Mouse (Mus musculus) embryonic facial prominence, embryonic 13.5 days (tissue): Measurements from ENCODE around the gene Fcer2a. TPM values are rescaled to one million over a fixed set of nuclear protein-coding genes. Genes with fewer than 3 reads are reported as not detected.

Experiments
- ATAC-seq: fragments of 200-750 bp; cut with Nextera tagmentation; 2 replicates; pipeline ENCODE4 v1.8.0; 2017; ENCODE audit warnings: low read depth; ENCODE audit not compliant: insufficient number of reproducible peaks, insufficient read depth, low FRiP score, low TSS enrichment
- H3K27ac ChIP-seq: fragments of 300-500 bp; sonication (generic); 2 replicates; pipeline ENCODE4 v1.5.1; 2015; ENCODE audit warnings: moderate library complexity, mild to moderate bottlenecking, inconsistent platforms
- H3K27me3 ChIP-seq: fragments of 300-500 bp; sonication (generic); 2 replicates; pipeline ENCODE4 v1.6.1; 2015; ENCODE audit warnings: mild to moderate bottlenecking, inconsistent platforms
- H3K36me3 ChIP-seq: fragments of 300-500 bp; sonication (generic); 2 replicates; pipeline ENCODE4 v1.6.1; 2015; ENCODE audit warnings: mild to moderate bottlenecking, inconsistent platforms
- H3K4me1 ChIP-seq: fragments of 300-500 bp; sonication (generic); 2 replicates; pipeline ENCODE4 v1.6.1; 2015; ENCODE audit warnings: inconsistent platforms
- H3K4me2 ChIP-seq: fragments of 300-500 bp; sonication (generic); 2 replicates; pipeline ENCODE4 v1.6.1; 2015; ENCODE audit warnings: moderate library complexity, mild to moderate bottlenecking, inconsistent platforms
- H3K4me3 ChIP-seq: fragments of 300-500 bp; sonication (generic); 2 replicates; pipeline ENCODE4 v1.5.1; 2015; ENCODE audit warnings: mild to moderate bottlenecking, inconsistent platforms
- H3K9ac ChIP-seq: fragments of 300-500 bp; sonication (generic); 2 replicates; pipeline ENCODE4 v1.6.1; 2015; ENCODE audit warnings: mild to moderate bottlenecking, inconsistent platforms
- H3K9me3 ChIP-seq: fragments of 300-500 bp; sonication (generic); 2 replicates; pipeline ENCODE4 v1.6.1; 2016; ENCODE audit warnings: inconsistent platforms
- WGBS: fragments of 180-500 bp; shearing (Covaris S2); methylation state at CpG from one replicate; pipeline ENCODE4 v1.1.7; 2015; ENCODE audit warnings: mixed read lengths; 5-methylcytosine and 5-hydroxymethylcytosine counted together
- polyA plus RNA-seq: library from polyadenylated mRNA; unstranded; fragments of >200 nt; fragmentation: Nextera tagmentation; extraction: Ambion mirVana; gene quantifications from 2 replicates; pipeline ENCODE4 v1.2.1, GENCODE M21; 2015

Fcer2a gene
- polyA plus RNA-seq, 1 experiment from 2014 or later = 0.27 TPM

DNA sequence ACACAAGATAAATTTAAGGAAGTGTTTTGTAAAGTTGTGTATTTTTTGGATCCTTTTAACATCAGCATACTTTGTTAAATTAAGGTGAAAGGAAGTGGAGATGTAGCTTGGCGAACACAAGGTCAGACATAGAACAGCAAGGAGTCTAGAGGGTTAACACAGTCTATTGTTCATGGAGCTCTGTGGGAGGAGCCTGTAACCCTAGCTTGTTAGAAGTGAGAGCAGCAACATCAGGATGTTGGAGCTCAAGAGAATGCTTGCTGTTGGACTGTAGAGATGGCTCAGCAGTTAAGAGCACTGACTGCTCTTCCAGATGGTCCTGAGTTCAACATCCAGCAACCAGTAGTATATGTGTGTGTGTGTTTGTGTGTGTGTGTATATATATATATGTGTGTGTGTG lies 45.0 kb downstream of the Fcer2a start:
- no peaks in the 10 kb centered on the region for H3K4me1 ChIP-seq
- no peaks in the 10 kb centered on the region for H3K9me3 ChIP-seq
- 41% methylated on average over 1 of the region's 1 CpGs for WGBS
- peak; percentile 22; the same call in 1 of the 2 replicates for ATAC-seq
- H3K36me3 ChIP-seq = no peaks in the 10 kb centered on the region
- H3K27me3 ChIP-seq = no peaks in the 10 kb centered on the region
- H3K4me3 ChIP-seq = no peak overlapping the region
- no peak overlapping the region for H3K4me2 ChIP-seq
- no peak overlapping the region for H3K27ac ChIP-seq
- H3K9ac ChIP-seq = no peak overlapping the region

DNA sequence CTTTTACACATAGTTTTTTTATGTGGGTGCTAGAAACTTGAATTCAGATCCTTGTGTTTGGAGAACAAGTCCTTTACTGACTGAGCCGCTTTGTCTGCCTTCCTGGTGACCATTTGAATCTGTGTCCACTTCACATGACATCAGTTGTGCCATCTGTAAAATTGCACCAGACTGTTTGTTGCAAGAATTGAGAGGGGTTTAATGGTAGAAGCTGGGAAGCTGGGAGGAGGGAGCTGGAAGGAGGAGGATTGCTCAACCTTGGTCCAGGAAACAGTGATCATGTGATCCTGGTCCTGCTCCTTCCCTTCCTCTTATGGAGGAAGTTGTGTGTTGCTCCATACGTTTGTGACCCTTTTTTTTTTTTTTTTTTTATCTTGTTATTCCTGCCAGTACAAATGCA lies 45.7 kb downstream of the Fcer2a start:
- Histone ChIP-seq H3K27me3 (no peaks in the 10 kb centered on the region), H3K4me1 (no peaks in the 10 kb centered on the region), H3K36me3 (no peaks in the 10 kb centered on the region), H3K4me2 (no peak overlapping the region), H3K9me3 (no peaks in the 10 kb centered on the region), H3K9ac (no peak overlapping the region), H3K4me3 (no peak overlapping the region), H3K27ac (no peak overlapping the region)
- no peak for ATAC-seq
- 67% methylated on average over 2 of the region's 2 CpGs for WGBS

DNA sequence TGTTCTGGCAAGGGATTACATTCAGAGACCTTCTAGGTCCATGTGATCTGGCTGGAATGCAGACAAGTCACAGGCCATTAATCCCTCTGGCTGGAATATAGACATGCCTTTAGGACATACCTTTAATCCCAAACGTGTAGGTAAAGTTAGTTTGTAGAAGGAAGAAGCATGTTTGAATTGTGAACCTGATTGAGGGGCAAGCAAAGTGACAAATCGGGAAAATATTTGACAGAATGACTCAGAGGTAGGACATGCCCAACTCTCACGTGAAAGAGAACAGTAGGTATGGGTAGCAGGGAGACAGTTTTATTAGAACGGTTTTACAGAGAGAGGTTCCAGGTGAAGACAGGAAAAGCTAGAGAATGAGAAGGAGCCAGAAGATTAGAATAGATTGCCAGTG lies 46.4 kb downstream of the Fcer2a start:
- Histone ChIP-seq H3K36me3 (no peaks in the 10 kb centered on the region), H3K9me3 (no peaks in the 10 kb centered on the region), H3K27me3 (no peaks in the 10 kb centered on the region), H3K4me1 (no peaks in the 10 kb centered on the region), H3K4me2 (no peak overlapping the region), H3K9ac (no peak overlapping the region), H3K27ac (no peak overlapping the region), H3K4me3 (no peak overlapping the region)
- 70% methylated on average over 4 of the region's 4 CpGs for WGBS
- ATAC-seq = no peak

DNA sequence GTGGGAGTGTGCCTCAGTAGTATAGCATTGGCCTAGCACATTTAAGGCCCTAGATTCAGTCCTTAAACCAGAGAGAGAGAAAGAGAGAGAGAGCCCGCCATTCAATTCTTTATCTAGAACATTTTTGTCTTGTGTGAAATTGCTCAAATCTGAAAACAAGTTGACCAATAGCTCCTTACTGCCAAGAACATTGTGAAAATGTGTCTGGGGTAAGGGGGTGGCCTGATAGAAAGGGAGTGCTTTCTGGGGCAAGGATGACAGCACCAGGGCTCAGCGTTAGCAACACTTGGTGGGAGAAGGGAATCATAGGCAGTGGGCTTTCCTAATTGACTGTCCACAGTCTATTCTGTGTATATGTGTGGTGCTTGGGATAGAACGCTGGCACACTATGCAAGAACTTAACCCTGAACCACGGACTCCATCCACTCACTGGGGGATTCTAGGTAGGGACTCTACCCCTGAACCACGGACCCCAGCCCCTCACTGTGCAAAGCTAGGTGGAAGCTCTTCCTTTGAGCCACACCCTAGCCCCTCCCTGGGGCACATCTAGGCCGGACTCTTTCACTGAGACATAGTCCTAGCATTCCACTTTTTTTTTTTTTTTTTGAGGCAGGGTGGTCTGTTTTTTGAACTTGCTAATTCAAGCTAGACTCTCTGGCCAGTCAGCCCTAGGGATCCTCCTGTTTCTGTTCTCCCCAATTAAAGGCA lies 47.0 kb downstream of the Fcer2a start:
- Histone ChIP-seq H3K27ac (no peak overlapping the region), H3K36me3 (no peaks in the 10 kb centered on the region), H3K9me3 (no peaks in the 10 kb centered on the region), H3K4me2 (no peak overlapping the region), H3K27me3 (no peaks in the 10 kb centered on the region), H3K4me3 (no peak overlapping the region), H3K9ac (no peak overlapping the region), H3K4me1 (no peaks in the 10 kb centered on the region)
- ATAC-seq = no peak
- 79% methylated on average over 6 of the region's 6 CpGs for WGBS

DNA sequence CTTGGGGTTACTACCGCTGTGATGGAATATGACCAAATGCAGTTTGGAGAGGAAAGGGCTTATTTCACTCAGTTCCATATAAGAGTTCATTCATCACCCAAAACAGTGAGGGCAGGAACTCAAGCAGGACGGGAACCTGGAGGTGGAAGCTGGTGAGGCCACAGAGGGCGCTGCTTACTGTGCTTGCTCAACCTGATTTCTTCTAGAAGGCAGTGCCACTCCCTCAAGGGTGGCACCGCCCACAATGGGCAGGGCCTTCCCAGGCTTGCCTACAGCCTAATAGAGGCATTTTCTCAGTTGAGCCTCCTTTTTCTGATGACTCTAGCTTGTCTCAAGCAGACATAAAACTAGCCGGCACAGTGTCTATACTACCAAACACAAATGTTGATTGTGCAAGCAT lies 48.2 kb downstream of the Fcer2a start:
- Histone ChIP-seq H3K9ac (no peak overlapping the region), H3K9me3 (no peaks in the 10 kb centered on the region), H3K36me3 (0 out of 2 replicates have a peak, but pooled peaks cover 3% of the 10 kb centered on the region), H3K27ac (no peak overlapping the region), H3K27me3 (no peaks in the 10 kb centered on the region), H3K4me1 (no peaks in the 10 kb centered on the region), H3K4me2 (no peak overlapping the region), H3K4me3 (no peak overlapping the region)
- no peak for ATAC-seq
- 23% methylated on average over 5 of the region's 5 CpGs for WGBS

Other genes with a start within 250 kb of the Fcer2a start
- 4.5 and 5.2 TPM in 2 replicates for gene Pex11g, start 226.5 kb downstream of the Fcer2a start, polyA plus RNA-seq
- 0.18 TPM in 1 of 2 replicates, not detected in the other for gene Tex45, start 223.3 kb downstream of the Fcer2a start, polyA plus RNA-seq
- 52.0 and 53.9 TPM in 2 replicates for gene Zfp358, start 201.0 kb downstream of the Fcer2a start, polyA plus RNA-seq
- 58.3 and 59.9 TPM in 2 replicates for gene Mcoln1, start 193.7 kb downstream of the Fcer2a start, polyA plus RNA-seq
- gene Pnpla6, start 178.8 kb downstream of the Fcer2a start, polyA plus RNA-seq = 26.5 and 31.0 TPM in 2 replicates
- gene C330021F23Rik, start 126.2 kb downstream of the Fcer2a start, polyA plus RNA-seq = 0.48 and 0.76 TPM in 2 replicates
- gene Camsap3, start 106.9 kb downstream of the Fcer2a start, polyA plus RNA-seq = 8.1 and 9.0 TPM in 2 replicates
- 59.2 and 62.2 TPM in 2 replicates for gene Xab2, start 72.9 kb downstream of the Fcer2a start, polyA plus RNA-seq
- gene Pet100, start 72.6 kb downstream of the Fcer2a start, polyA plus RNA-seq = 100 and 112 TPM in 2 replicates
- gene Pcp2, start 68.6 kb downstream of the Fcer2a start, polyA plus RNA-seq = 0.56 and 0.72 TPM in 2 replicates
- 35.8 and 39.3 TPM in 2 replicates for gene Stxbp2, start 63.2 kb downstream of the Fcer2a start, polyA plus RNA-seq
- not detected in 2 replicates for gene Retn, start 38.4 kb downstream of the Fcer2a start, polyA plus RNA-seq
- 0.27 and 0.40 TPM in 2 replicates for gene Mcemp1, start 28.4 kb downstream of the Fcer2a start, polyA plus RNA-seq
- 13.3 and 18.2 TPM in 2 replicates for gene Fcor, start 21.8 kb downstream of the Fcer2a start, polyA plus RNA-seq
- 42.0 and 43.0 TPM in 2 replicates for gene Trappc5, start 17.9 kb downstream of the Fcer2a start, polyA plus RNA-seq
- gene Clec4g, start 26.5 kb upstream of the Fcer2a start, polyA plus RNA-seq = 0.17 and 0.21 TPM in 2 replicates
- gene Cd209a, start 54.8 kb upstream of the Fcer2a start, polyA plus RNA-seq = 0.22 TPM in 1 of 2 replicates, not detected in the other
- not detected in 2 replicates for gene Cd209e, start 160.1 kb upstream of the Fcer2a start, polyA plus RNA-seq
- not detected in 2 replicates for gene Cd209d, start 184.4 kb upstream of the Fcer2a start, polyA plus RNA-seq
- not detected in 2 replicates for gene Cd209b, start 232.7 kb upstream of the Fcer2a start, polyA plus RNA-seq